Mouse (Mus musculus): ENCODE measurements around the gene Eid2b. TPM values are rescaled to one million over a fixed set of nuclear protein-coding genes. Genes with fewer than 3 reads are reported as not detected.
"Not testable (repeated sequence)": the region's sequence is repeated elsewhere in the genome, so short reads cannot be mapped to it uniquely, and the experiment has no call there.

The Eid2b gene
- total and polyA plus RNA-seq, 3 experiments = 3.2 to 5.3 TPM; not detected in 1

GRCm38 (mm10) chr7:28243943-28244342 lies 33.6 kb upstream of the Eid2b start:
- not testable (repeated sequence) for H3K27ac ChIP-seq (ENCODE audit: control insufficient read depth, low read depth, low read length); H3K4me3 ChIP-seq (ENCODE audit: control insufficient read depth in 1 of 2, insufficient read depth in 1 of 2, low read depth in 2 of 2, low read length in 2 of 2); H3K27me3 ChIP-seq (ENCODE audit: control insufficient read depth in 1 of 2, insufficient read depth in 2 of 2, low read length in 2 of 2); H3K4me1 ChIP-seq (ENCODE audit: control insufficient read depth in 1 of 2, insufficient read depth in 2 of 2, low read length in 2 of 2); H3K36me3 ChIP-seq (ENCODE audit: control insufficient read depth in 1 of 2, insufficient read depth in 2 of 2, low read length in 2 of 2); DNase-seq (ENCODE audit: low read depth, low spot score); H3K79me2 ChIP-seq (ENCODE audit: control insufficient read depth, insufficient read depth, low read length, poor library complexity); H3K9me3 ChIP-seq (replicated peaks; ENCODE audit: insufficient read depth, low read length); H3K9ac ChIP-seq (ENCODE audit: control insufficient read depth, low read depth, low read length, poor library complexity, severe bottlenecking)
- TF ChIP-seq POLR2AphosphoS5 (IDR thresholded peaks at IDR 0.05; ENCODE audit: borderline replicate concordance, low read depth, low read length) = 0 out of 2 replicates have a peak, but pooled peaks have one; percentile 3

GRCm38 (mm10) chr7:28248957-28249356 lies 28.6 kb upstream of the Eid2b start:
- H3K4me1 ChIP-seq (ENCODE audit: control insufficient read depth in 1 of 2, insufficient read depth in 2 of 2, low read length in 2 of 2) = peaks cover 0 to 4% of the 10 kb centered on the region in 2 experiments; a peak in 1 of 4 replicates
- DNase-seq (ENCODE audit: low read depth, low spot score) = no peak
- no peak overlapping the region for H3K4me3 ChIP-seq (ENCODE audit: control insufficient read depth in 1 of 2, insufficient read depth in 1 of 2, low read depth in 2 of 2, low read length in 2 of 2)
- no peaks in the 10 kb centered on the region for H3K27me3 ChIP-seq (ENCODE audit: control insufficient read depth in 1 of 2, insufficient read depth in 2 of 2, low read length in 2 of 2)
- no peak overlapping the region for H3K9ac ChIP-seq (ENCODE audit: control insufficient read depth, low read depth, low read length, poor library complexity, severe bottlenecking)
- no peaks in the 10 kb centered on the region for H3K9me3 ChIP-seq (replicated peaks; ENCODE audit: insufficient read depth, low read length)
- peaks cover 0 to 3% of the 10 kb centered on the region in 2 experiments; a peak in 2 of 4 replicates for H3K36me3 ChIP-seq (ENCODE audit: control insufficient read depth in 1 of 2, insufficient read depth in 2 of 2, low read length in 2 of 2)
- H3K79me2 ChIP-seq (ENCODE audit: control insufficient read depth, insufficient read depth, low read length, poor library complexity) = no peaks in the 10 kb centered on the region
- no peak overlapping the region for H3K27ac ChIP-seq (ENCODE audit: control insufficient read depth, low read depth, low read length)
- TF ChIP-seq USF2 (IDR thresholded peaks at IDR 0.05; ENCODE audit: borderline replicate concordance in 1 of 2, insufficient read depth in 1 of 2, low read depth in 1 of 2, low read length in 2 of 2) (no peak), TCF12 (IDR thresholded peaks at IDR 0.05; ENCODE audit: low read depth, low read length) (no peak), BHLHE40 (IDR thresholded peaks at IDR 0.05; ENCODE audit: borderline replicate concordance, low read depth, low read length) (no peak), CTCF (IDR thresholded peaks at IDR 0.05 in 2 of 3, conservative IDR thresholded peaks at IDR 0.05 in 1 of 3; ENCODE audit: control insufficient read depth in 1 of 3, insufficient read depth in 1 of 3, low read depth in 2 of 3, low read length in 3 of 3, poor library complexity in 1 of 3, severe bottlenecking in 1 of 3) (peak in 2 of 3 experiments; percentile 17 to 29; a peak in 3 of 6 replicates), RAD21 (IDR thresholded peaks at IDR 0.05; ENCODE audit: low read depth, low read length) (peak; percentile 12)

GRCm38 (mm10) chr7:28251976-28252375 lies 25.6 kb upstream of the Eid2b start:
- Histone ChIP-seq H3K4me3 (ENCODE audit: control insufficient read depth in 1 of 2, insufficient read depth in 1 of 2, low read depth in 2 of 2, low read length in 2 of 2) (no peak overlapping the region), H3K79me2 (ENCODE audit: control insufficient read depth, insufficient read depth, low read length, poor library complexity) (no peaks in the 10 kb centered on the region), H3K27me3 (ENCODE audit: control insufficient read depth in 1 of 2, insufficient read depth in 2 of 2, low read length in 2 of 2) (no peaks in the 10 kb centered on the region), H3K27ac (ENCODE audit: control insufficient read depth, low read depth, low read length) (no peak overlapping the region), H3K9me3 (replicated peaks; ENCODE audit: insufficient read depth, low read length) (no peaks in the 10 kb centered on the region), H3K9ac (ENCODE audit: control insufficient read depth, low read depth, low read length, poor library complexity, severe bottlenecking) (no peak overlapping the region), H3K4me1 (ENCODE audit: control insufficient read depth in 1 of 2, insufficient read depth in 2 of 2, low read length in 2 of 2) (peaks cover 0 to 12% of the 10 kb centered on the region in 2 experiments; a peak in 1 of 4 replicates), H3K36me3 (ENCODE audit: control insufficient read depth in 1 of 2, insufficient read depth in 2 of 2, low read length in 2 of 2) (peaks cover 0 to 5% of the 10 kb centered on the region in 2 experiments; a peak in 2 of 4 replicates)
- DNase-seq (ENCODE audit: low read depth, low spot score) = no peak
- no peak for TF ChIP-seq USF1 (IDR thresholded peaks at IDR 0.05; ENCODE audit: low read depth, low read length)
- no peak for TF ChIP-seq E2F4 (IDR thresholded peaks at IDR 0.05; ENCODE audit: borderline replicate concordance, low read depth, low read length)
- no peak for TF ChIP-seq TBP (IDR thresholded peaks at IDR 0.05; ENCODE audit: low read depth, low read length)
- no peak for TF ChIP-seq GATA1 (IDR thresholded peaks at IDR 0.05; ENCODE audit: low read depth, low read length)
- no peak for TF ChIP-seq ZKSCAN1 (IDR thresholded peaks at IDR 0.05; ENCODE audit: low read depth, low read length)
- no peak for TF ChIP-seq NRF1 (IDR thresholded peaks at IDR 0.05; ENCODE audit: insufficient read depth, low read depth, low read length, poor library complexity, severe bottlenecking)
- no peak for TF ChIP-seq MEF2A (IDR thresholded peaks at IDR 0.05; ENCODE audit: extremely low read depth, insufficient replicate concordance, low read depth, low read length, poor library complexity, severe bottlenecking)
- TF ChIP-seq ZMIZ1 (IDR thresholded peaks at IDR 0.05; ENCODE audit: low read depth, low read length) = no peak
- no peak for TF ChIP-seq BHLHE40 (IDR thresholded peaks at IDR 0.05; ENCODE audit: borderline replicate concordance, low read depth, low read length)
- TF ChIP-seq SMC3 (IDR thresholded peaks at IDR 0.05; ENCODE audit: low read depth, low read length) = no peak
- TF ChIP-seq CTCF (IDR thresholded peaks at IDR 0.05 in 2 of 3, conservative IDR thresholded peaks at IDR 0.05 in 1 of 3; ENCODE audit: control insufficient read depth in 1 of 3, insufficient read depth in 1 of 3, low read depth in 2 of 3, low read length in 3 of 3, poor library complexity in 1 of 3, severe bottlenecking in 1 of 3) = no peak
- TF ChIP-seq POLR2AphosphoS5 (IDR thresholded peaks at IDR 0.05; ENCODE audit: borderline replicate concordance, low read depth, low read length) = no peak
- TF ChIP-seq CHD2 (IDR thresholded peaks at IDR 0.05; ENCODE audit: low read length) = no peak
- no peak for TF ChIP-seq JUND (IDR thresholded peaks at IDR 0.05; ENCODE audit: low read depth, low read length)
- TF ChIP-seq ELF1 (IDR thresholded peaks at IDR 0.05; ENCODE audit: low read depth, low read length) = no peak
- no peak for TF ChIP-seq GABPA (IDR thresholded peaks at IDR 0.05; ENCODE audit: low read depth, low read length)
- no peak for TF ChIP-seq TAL1 (IDR thresholded peaks at IDR 0.05; ENCODE audit: low read length)
- no peak for TF ChIP-seq CHD1 (IDR thresholded peaks at IDR 0.05; ENCODE audit: low read depth, low read length)
- TF ChIP-seq MXI1 (IDR thresholded peaks at IDR 0.05; ENCODE audit: low read depth, low read length) = no peak

Data from MEL (cell line).